Comparison of ENCODE assay signal across 8 mouse cellular contexts in genomic region chr7:6383044-6383455, GRCm38 (mm10). TPM values are rescaled to one million over a fixed set of nuclear protein-coding genes. Genes with fewer than 3 reads are reported as not detected.
DNase-seq lines count a peak whose midpoint lies in the region; ATAC-seq lines count a peak whose summit lies in the region.

Gene Zfp28, plus strand, starts transcription at chr7:6383295.

- peak; percentile 95 for ATAC-seq in inflammation-experienced regulatory T-cells, adult 6 months
- ATAC-seq in megakaryocyte-erythroid progenitor cell, adult 5-6 weeks (replicated peaks; ENCODE audit: low FRiP score, low TSS enrichment, poor library complexity, severe bottlenecking): peak; percentile 99

- DNase-seq in adipocyte (ENCODE audit: low spot score): peak; percentile 89
- peak; percentile 96 for DNase-seq in embryo, embryonic 10 days (ENCODE audit: low spot score)
- DNase-seq in gastrocnemius, postnatal 10 days: peak; percentile 94
- peak; percentile 92 to 95 for DNase-seq in left cerebral cortex, postnatal 10 days (ENCODE audit: extremely low spot score in 1 of 2, low spot score in 2 of 2)
- DNase-seq in right cerebral cortex, postnatal 25 days: peak; percentile 86
- peak; percentile 91 to 94 for DNase-seq in urinary bladder, postnatal 4 days (ENCODE audit: low spot score in 2 of 2)

- intact Hi-C loops in left cerebral cortex, postnatal 10 days (cut with DNase I): no loop called here

RNA-seq across cellular contexts. Expression of gene Zfp28, which starts in this region (rescaled TPM):
- total RNA-seq in gastrocnemius, postnatal 10 days (2021): 1 to 10 TPM; 3.7 to 3.9 TPM
- 1 to 10 TPM; 3.6 to 5.1 (median 3.8) TPM for polyA plus RNA-seq in inflammation-experienced regulatory T-cells, adult 6 months (2017; shearing (Covaris generic))
- 10 to 100 TPM in 1 of 2 experiments, 1 to 10 TPM in 1; 8.9 to 10.2 TPM for total RNA-seq in left cerebral cortex, postnatal 10 days (2021)
- 0.49 and 1.4 TPM in 2 replicates for total RNA-seq in megakaryocyte-erythroid progenitor cell, adult 5-6 weeks (2014; fragmentation: Nextera tagmentation)
- 0.89 and 6.2 TPM in 2 replicates for total RNA-seq in megakaryocyte-erythroid progenitor cell, adult 5-6 weeks (2017)

Comparison
In these comparisons a context has a peak if more than half of its experiments do, and no peak if none do; other contexts are left out.
1. Peak in every context shown above with its lines: DNase-seq and ATAC-seq.